Mouse (Mus musculus) kidney, embryonic 16.5 days (tissue): Measurements from ENCODE around the gene M6pr. TPM values are rescaled to one million over a fixed set of nuclear protein-coding genes. Genes with fewer than 3 reads are reported as not detected.

Source experiments
- ATAC-seq: fragments of 200-750 bp; cut with Nextera tagmentation; 2 replicates; pipeline ENCODE4 v1.8.0; 2017; ENCODE audit warnings: moderate TSS enrichment; ENCODE audit not compliant: low FRiP score, low TSS enrichment
- H3K27ac ChIP-seq: fragments of 300-500 bp; sonication (generic); 2 replicates; pipeline ENCODE4 v1.5.1; 2014; ENCODE audit warnings: low read length
- H3K27me3 ChIP-seq: fragments of 300-500 bp; sonication (generic); 2 replicates; pipeline ENCODE4 v1.6.1; 2014; ENCODE audit warnings: low read length, control low read depth, mixed read lengths; ENCODE audit not compliant: insufficient read depth
- H3K36me3 ChIP-seq: fragments of 300-500 bp; sonication (generic); 2 replicates; pipeline ENCODE4 v1.6.1; 2014; ENCODE audit warnings: low read length, control low read depth, mixed read lengths; ENCODE audit not compliant: insufficient read depth
- H3K4me1 ChIP-seq: fragments of 300-500 bp; sonication (generic); 2 replicates; pipeline ENCODE4 v1.6.1; 2014; ENCODE audit warnings: low read length, control low read depth, mixed read lengths; ENCODE audit not compliant: insufficient read depth
- H3K4me2 ChIP-seq: fragments of 300-500 bp; sonication (generic); replicated peaks from 2 replicates; pipeline ENCODE4 v1.6.1; 2014; ENCODE audit warnings: low read depth, low read length
- H3K4me3 ChIP-seq: fragments of 300-500 bp; sonication (generic); 2 replicates; pipeline ENCODE4 v1.5.1; 2014; ENCODE audit warnings: mild to moderate bottlenecking, low read length
- H3K9ac ChIP-seq: fragments of 300-500 bp; sonication (generic); replicated peaks from 2 replicates; pipeline ENCODE4 v1.6.1; 2014; ENCODE audit warnings: low read length
- H3K9me3 ChIP-seq: fragments of 300-500 bp; sonication (generic); 2 replicates; pipeline ENCODE4 v1.6.1; 2016; ENCODE audit warnings: low read length, control low read depth
- WGBS: fragments of 180-500 bp; shearing (Covaris S2); extraction: QIAGEN DNeasy Blood & Tissue Kit; methylation state at CpG from one replicate; pipeline ENCODE4 v1.1.7; 2014; 5-methylcytosine and 5-hydroxymethylcytosine counted together
- polyA plus RNA-seq: library from polyadenylated mRNA; unstranded; fragments of >200 nt; fragmentation: Nextera tagmentation; extraction: Ambion mirVana; gene quantifications from 2 replicates; pipeline ENCODE4 v1.2.1, GENCODE M21; 2015

M6pr gene
- polyA plus RNA-seq, 1 experiment from 2014 or later, result 138 TPM

DNA sequence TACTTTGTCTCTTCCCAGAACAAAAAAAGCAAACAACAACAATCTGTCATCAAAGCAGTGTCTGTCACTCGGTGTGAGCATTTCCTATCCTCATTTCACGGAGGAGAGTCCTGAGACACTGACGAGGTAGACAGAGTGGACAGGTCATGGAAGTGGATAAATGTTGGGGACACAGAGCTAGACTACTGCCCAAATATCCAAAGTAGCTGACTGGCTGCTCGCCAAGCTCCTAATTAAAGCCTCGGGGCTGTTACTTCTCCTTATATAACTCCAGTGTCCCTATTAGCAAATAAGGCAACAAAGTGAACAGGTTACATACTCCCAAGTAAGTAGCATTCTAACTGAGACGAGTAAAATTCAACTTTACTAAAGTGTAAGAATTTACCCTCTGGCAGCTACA lies 29.0 kb downstream of the M6pr start:
- Histone ChIP-seq H3K4me1 (peaks cover 22% of the 10 kb centered on the region), H3K4me3 (no peak overlapping the region), H3K27ac (no peak overlapping the region), H3K4me2 (no peak overlapping the region), H3K36me3 (peaks cover 28% of the 10 kb centered on the region), H3K27me3 (no peaks in the 10 kb centered on the region), H3K9ac (no peak overlapping the region), H3K9me3 (no peaks in the 10 kb centered on the region)
- WGBS, result 54% methylated on average over 6 of the region's 6 CpGs
- ATAC-seq, result no peak

DNA sequence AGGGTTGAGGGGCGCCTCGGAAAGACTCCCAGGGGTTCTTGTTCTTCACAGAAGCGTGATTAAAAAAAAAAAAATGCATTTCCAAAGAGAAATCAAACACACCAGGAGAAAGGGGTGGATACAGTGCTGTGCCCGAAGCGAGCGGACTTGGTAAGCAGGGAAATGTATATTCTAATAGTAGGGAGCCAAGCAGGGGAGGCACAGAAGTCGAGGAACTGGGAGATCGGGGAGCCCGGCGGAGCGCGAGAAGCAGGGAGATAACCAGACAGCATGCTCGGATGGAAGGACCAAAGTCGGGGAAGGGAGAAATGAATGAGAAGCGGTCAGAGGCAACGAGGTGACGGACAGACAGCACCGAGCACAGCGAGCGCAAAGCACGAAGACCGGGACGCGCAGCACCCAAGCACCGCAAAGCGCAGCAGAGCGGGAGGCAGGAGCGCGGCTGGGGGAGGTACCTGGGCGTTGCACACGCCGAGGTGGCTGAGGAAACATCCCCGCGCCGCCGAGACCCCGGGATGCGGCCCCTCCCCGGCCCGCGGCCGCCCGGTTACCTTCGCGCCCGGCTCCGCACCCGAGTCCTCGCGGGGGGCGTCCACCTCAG lies 30.6 kb downstream of the M6pr start:
- Histone ChIP-seq H3K4me3 (peak overlapping the region; percentile 79), H3K4me2 (peak overlapping the region; percentile 62), H3K36me3 (peaks cover 14% of the 10 kb centered on the region), H3K4me1 (peaks cover 31% of the 10 kb centered on the region), H3K27me3 (no peaks in the 10 kb centered on the region), H3K9me3 (no peaks in the 10 kb centered on the region), H3K9ac (peak overlapping the region; percentile 83), H3K27ac (peak overlapping the region; percentile 98)
- 1% methylated on average over 38 of the region's 51 CpGs for WGBS
- ATAC-seq, result peak; percentile 78

DNA sequence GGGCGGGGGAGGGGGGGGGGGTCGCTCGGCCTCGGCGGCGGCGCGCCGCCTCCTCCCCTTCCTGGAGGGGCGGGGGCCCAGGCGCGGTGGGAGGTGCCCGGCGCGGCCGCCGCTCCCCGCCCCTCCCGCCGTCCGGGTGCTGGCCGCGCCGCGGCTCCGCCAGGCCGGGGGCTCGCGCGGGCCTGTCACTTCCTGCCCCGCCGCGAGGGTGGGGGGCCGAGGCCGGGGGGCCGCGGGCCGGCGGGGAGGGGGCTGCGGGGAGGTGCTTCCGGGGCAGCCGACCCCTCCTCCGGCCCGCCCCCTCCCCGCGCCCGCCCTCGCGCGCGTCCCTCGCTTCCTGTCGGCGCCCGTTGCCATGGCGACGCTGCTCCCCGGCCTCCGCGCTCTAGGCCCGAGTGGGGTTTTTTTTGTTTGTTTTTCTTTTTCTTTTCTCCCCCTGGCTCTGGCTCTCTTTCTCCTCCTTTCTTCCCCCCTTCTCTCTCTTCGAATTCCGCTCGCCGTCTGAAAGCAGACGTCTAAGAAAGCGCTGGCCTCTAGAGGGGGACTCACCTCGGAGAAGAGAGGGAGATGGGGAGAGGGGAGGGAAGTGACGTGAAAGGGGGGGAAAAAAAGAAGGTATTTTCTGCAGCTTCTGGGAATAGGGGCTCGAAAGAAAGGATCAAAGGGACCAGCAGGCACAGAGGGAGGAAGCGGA lies 31.3 kb downstream of the M6pr start:
- Histone ChIP-seq H3K4me3 (peak overlapping the region; percentile 79), H3K27me3 (no peaks in the 10 kb centered on the region), H3K4me1 (peaks cover 37% of the 10 kb centered on the region), H3K9me3 (no peaks in the 10 kb centered on the region), H3K9ac (peak overlapping the region; percentile 83), H3K4me2 (peak overlapping the region; percentile 62), H3K36me3 (peaks cover 10% of the 10 kb centered on the region), H3K27ac (peak overlapping the region; percentile 98)
- ATAC-seq, result peak; percentile 86
- 0% methylated on average over 23 of the region's 71 CpGs for WGBS

DNA sequence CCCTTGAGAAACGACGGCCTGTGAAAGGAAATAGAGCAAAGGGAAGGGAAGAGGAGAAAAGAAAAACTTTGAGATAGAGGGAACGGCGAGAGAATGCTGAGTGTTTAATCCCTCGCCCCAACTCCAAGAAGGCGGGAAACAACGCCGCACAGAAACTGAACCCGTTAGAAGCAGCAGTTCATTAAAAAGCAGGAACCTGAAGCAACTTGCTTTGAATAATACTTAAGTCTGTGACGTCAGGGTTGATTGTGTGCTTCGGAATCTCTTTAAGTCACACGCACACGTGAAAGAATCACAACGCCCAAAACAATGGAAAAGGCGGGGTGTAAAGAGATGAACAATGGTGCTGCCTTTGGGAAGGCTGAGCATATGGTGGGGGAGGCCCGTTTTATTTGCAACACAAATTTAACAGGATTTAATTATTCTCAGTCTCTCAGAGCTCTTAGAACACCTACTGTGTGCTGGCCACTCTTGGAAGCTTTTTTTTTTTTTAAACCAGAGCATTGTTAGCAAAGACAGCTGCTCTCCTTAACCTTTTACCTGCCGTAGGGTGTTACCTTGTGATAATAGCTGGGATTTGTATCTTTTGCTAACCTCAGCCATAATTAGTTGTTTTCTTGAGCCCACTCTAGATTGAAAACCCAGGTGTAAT lies 32.0 kb downstream of the M6pr start, which contains the start of gene Phc1:
TSS of gene Phc1 (minus strand) at position 213 of the 652 bp plus-strand sequence.
- ATAC-seq, result peak; percentile 9; the same call in 1 of the 2 replicates

DNA sequence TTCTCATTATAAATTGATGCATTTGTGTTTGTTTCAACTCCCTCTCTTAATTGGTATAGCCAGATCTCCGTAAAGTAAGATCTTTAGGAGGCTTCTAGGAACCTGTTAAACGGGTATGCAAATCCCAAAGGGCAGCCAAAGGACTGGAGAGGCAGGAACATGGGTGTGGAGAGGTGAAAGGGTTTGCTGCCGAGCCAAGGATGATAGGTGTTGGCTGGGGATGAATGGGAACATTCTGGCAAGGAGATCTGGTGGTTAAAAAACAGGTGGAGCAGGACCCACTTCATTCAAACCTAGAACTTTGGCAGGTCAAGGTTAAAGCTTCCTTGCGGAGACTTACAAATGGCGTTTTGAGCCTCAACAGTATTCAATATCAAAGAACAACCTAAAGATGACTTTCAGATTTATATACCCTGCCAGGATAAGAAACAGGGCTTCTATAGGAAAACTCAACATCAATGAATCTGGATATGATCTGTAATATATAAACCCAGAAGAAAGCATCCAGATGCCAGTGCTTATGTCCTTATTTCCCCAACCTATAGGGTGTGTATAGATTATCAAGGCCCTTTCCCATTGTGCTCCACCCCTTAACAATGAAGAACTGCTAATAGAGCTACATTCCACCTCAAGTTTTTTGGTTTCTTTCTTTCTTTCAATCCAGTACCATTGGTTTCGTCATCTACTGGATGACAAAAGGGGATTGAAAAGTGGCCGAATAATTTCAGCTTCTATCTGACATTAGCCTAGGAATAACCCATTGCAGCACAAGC lies 32.7 kb downstream of the M6pr start:
- Histone ChIP-seq H3K36me3 (peaks cover 4% of the 10 kb centered on the region), H3K9ac (no peak overlapping the region), H3K9me3 (no peaks in the 10 kb centered on the region), H3K4me2 (peak overlapping the region; percentile 62), H3K27me3 (no peaks in the 10 kb centered on the region), H3K4me3 (no peak overlapping the region), H3K27ac (peak overlapping the region; percentile 98; the same call in 1 of the 2 replicates), H3K4me1 (peaks cover 40% of the 10 kb centered on the region)
- 41% methylated on average over 7 of the region's 7 CpGs for WGBS
- no peak for ATAC-seq

More for the DNA sequence above, 32.0 kb downstream of the M6pr start, which contains the start of gene Phc1:
- Histone ChIP-seq H3K4me2 (peak within 1 kb of the TSS; percentile 62), H3K4me1 (peaks cover 40% of the 10 kb centered on the region), H3K36me3 (peaks cover 8% of the 10 kb centered on the region), H3K27me3 (no peaks in the 10 kb centered on the region), H3K9me3 (no peaks in the 10 kb centered on the region), H3K9ac (peak within 1 kb of the TSS; percentile 83), H3K4me3 (peak within 1 kb of the TSS; percentile 79), H3K27ac (peak within 1 kb of the TSS; percentile 98)
- 2% methylated on average over 17 of the region's 17 CpGs for WGBS

DNA sequence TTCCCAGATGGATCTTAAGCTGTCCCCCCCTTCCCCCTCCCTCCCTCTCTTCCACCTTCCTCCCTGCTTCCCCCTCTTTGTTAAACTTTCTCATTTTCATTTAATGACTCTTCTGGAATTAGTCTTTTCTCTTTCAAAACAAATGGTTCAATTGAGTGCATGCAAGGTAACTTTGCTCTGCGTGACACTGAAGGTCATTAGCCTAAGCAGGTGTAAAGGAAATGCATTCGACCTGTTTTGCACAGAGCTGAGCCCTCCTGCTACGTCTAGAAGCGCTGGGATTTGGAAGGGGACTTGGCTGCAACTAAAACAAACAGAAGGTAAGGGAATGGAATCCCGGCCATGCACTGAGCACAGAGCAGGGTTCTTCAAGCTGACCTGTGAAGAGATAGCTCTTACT lies 33.6 kb downstream of the M6pr start:
- H3K36me3 ChIP-seq, result no peaks in the 10 kb centered on the region
- no peak overlapping the region for H3K4me2 ChIP-seq
- no peak overlapping the region for H3K9ac ChIP-seq
- no peak overlapping the region for H3K27ac ChIP-seq
- H3K27me3 ChIP-seq, result no peaks in the 10 kb centered on the region
- peaks cover 40% of the 10 kb centered on the region for H3K4me1 ChIP-seq
- H3K9me3 ChIP-seq, result no peaks in the 10 kb centered on the region
- ATAC-seq, result no peak
- no peak overlapping the region for H3K4me3 ChIP-seq
- WGBS, result 28% methylated on average over 5 of the region's 5 CpGs

DNA sequence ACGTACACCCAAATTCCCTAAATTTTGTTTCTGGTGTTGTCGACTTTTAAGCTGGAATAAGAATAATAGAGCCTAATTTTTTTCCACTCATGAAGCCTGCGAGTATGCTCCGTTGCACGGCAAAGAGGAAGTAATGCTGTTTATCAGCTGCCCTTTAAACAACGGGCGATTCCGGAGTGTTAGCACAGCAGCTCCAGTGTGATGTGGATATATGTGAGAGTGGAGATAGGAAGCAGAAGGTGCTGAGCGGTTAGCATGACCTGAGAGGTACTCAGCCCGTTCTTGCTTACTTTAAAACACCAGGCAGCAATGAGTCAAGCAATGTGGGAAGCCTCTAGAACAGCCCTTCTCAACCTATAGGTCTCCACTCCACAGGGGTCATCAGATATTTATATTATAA lies 35.2 kb downstream of the M6pr start:
- H3K9ac ChIP-seq, result no peak overlapping the region
- H3K27me3 ChIP-seq, result no peaks in the 10 kb centered on the region
- no peak overlapping the region for H3K27ac ChIP-seq
- WGBS, result 44% methylated on average over 10 of the region's 10 CpGs
- H3K4me1 ChIP-seq, result peaks cover 30% of the 10 kb centered on the region
- H3K4me3 ChIP-seq, result no peak overlapping the region
- H3K4me2 ChIP-seq, result no peak overlapping the region
- no peaks in the 10 kb centered on the region for H3K9me3 ChIP-seq
- no peak for ATAC-seq
- no peaks in the 10 kb centered on the region for H3K36me3 ChIP-seq

DNA sequence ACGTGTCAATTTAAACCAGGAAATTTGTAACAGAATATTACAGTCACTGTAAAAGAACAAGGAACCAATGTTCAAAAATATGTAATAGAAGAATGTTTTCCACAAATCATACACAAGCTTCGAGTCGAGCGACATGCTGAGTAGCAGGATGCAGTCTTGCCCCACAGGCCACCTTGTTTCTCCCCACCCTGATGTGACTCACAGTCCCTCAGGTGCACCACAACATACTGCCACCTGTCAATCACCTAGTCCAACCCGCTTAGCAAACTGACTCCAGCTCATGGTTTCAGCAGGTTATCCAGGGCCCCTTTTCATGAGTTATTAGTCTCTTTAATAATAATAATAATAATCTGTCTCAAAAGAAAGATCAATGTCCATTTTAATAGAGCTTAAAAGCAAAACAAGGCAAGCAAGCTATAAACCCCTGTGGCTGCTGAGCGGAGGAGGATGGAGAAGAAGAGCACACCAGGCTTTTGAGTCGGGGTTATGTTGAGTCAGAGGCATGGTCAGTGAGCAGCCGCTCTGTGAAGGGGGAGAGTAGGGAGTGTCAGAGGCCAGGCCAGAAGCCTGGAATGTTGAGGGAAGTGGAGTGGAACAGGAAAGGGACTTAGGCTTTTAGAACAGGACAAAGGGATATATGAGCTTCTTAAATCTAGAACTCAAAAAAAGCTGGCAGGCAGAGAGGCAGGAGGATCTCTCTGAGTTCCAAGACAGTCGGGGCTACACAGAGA lies 36.0 kb downstream of the M6pr start:
- WGBS, result 34% methylated on average over 9 of the region's 9 CpGs
- Histone ChIP-seq H3K36me3 (no peaks in the 10 kb centered on the region), H3K27me3 (no peaks in the 10 kb centered on the region), H3K4me1 (peaks cover 29% of the 10 kb centered on the region), H3K27ac (peak overlapping the region; percentile 32; the same call in 1 of the 2 replicates), H3K4me3 (no peak overlapping the region), H3K9ac (no peak overlapping the region), H3K4me2 (no peak overlapping the region), H3K9me3 (no peaks in the 10 kb centered on the region)
- ATAC-seq, result peak; percentile 71

DNA sequence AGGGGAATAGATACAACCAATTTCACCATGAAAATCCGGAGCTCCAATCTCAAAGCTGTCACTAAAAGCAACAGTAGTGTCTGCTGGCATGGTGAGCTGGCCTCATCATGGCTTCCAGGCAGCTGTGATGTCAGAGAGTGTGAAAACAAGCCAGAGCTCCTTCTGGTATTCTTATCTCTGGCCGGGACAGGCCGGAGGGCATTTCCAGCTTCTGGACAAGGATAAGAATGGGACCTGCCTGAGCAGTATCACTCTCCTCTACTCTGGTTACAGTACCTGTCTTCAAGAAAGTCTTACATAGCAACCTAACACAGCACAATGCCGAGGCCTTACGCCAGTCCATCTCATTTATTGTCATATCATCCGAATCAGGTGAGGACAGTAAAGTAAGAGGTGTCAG lies 37.2 kb downstream of the M6pr start:
- H3K27ac ChIP-seq, result no peak overlapping the region
- H3K27me3 ChIP-seq, result no peaks in the 10 kb centered on the region
- H3K4me1 ChIP-seq, result peaks cover 25% of the 10 kb centered on the region
- WGBS, result 79% methylated on average over 6 of the region's 6 CpGs
- H3K4me2 ChIP-seq, result no peak overlapping the region
- H3K4me3 ChIP-seq, result no peak overlapping the region
- no peak overlapping the region for H3K9ac ChIP-seq
- H3K36me3 ChIP-seq, result no peaks in the 10 kb centered on the region
- ATAC-seq, result no peak
- H3K9me3 ChIP-seq, result no peaks in the 10 kb centered on the region
